Mouse (Mus musculus) liver, adult 2 months (tissue): ENCODE results near the gene Dguok. TPM values are rescaled to one million over a fixed set of nuclear protein-coding genes. Genes with fewer than 3 reads are reported as not detected.

ENCODE experiments used
- DNase-seq: peaks from one replicate; pipeline ENCODE4 v3.0.0-alpha.2; 2011; ENCODE audit warnings: low read depth, low spot score; ENCODE audit errors: extremely low read depth
- H3K27ac ChIP-seq: fragments of 200-500 bp; replicated peaks from 2 replicates; pipeline ENCODE4 v1.5.1; 2012; ENCODE audit warnings: low read depth, mild to moderate bottlenecking, control low read depth, inconsistent platforms, low read length; ENCODE audit not compliant: insufficient read depth
- H3K27me3 ChIP-seq: fragments of 200-500 bp; 2 replicates; pipeline ENCODE4 v1.6.1; 2012; ENCODE audit warnings: mild to moderate bottlenecking, moderate library complexity, low read length, inconsistent platforms; ENCODE audit not compliant: control insufficient read depth, insufficient read depth
- H3K36me3 ChIP-seq: fragments of 200-500 bp; 2 replicates; pipeline ENCODE4 v1.6.1; 2012; ENCODE audit warnings: low read length, inconsistent platforms; ENCODE audit not compliant: control insufficient read depth, insufficient read depth
- H3K4me1 ChIP-seq: fragments of 200-500 bp; 2 replicates; pipeline ENCODE4 v1.6.1; 2011; ENCODE audit warnings: low read length; ENCODE audit not compliant: control insufficient read depth, insufficient read depth
- H3K4me3 ChIP-seq: fragments of 200-500 bp; 2 replicates; pipeline ENCODE4 v1.5.1; 2011; ENCODE audit warnings: low read depth, mild to moderate bottlenecking, control low read depth, low read length, moderate library complexity; ENCODE audit not compliant: insufficient read depth
- H3K79me2 ChIP-seq: fragments of 200-500 bp; 2 replicates; pipeline ENCODE4 v1.6.1; 2012; ENCODE audit warnings: inconsistent platforms, mild to moderate bottlenecking, low read length, moderate library complexity; ENCODE audit not compliant: control insufficient read depth, insufficient read depth
- H3K9ac ChIP-seq: fragments of 200-500 bp; 2 replicates; pipeline ENCODE4 v1.6.1; 2012; ENCODE audit warnings: low read depth, mild to moderate bottlenecking, control low read depth, inconsistent platforms, low read length
- CTCF ChIP-seq: fragments of 200-500 bp; IDR thresholded peaks from 2 replicates; pipeline ENCODE4 v1.5.1; 2011; ENCODE audit warnings: low read depth, low read length, control low read depth
- POLR2A ChIP-seq: fragments of 200-500 bp; IDR thresholded peaks from 2 replicates; pipeline ENCODE4 v1.6.1; 2011; ENCODE audit warnings: low read length, control low read depth; ENCODE audit not compliant: insufficient read depth; ENCODE audit errors: extremely low read depth
- WGBS: fragments of 180-500 bp; shearing (Covaris S2); methylation state at CpG from one replicate; pipeline ENCODE4 v1.1.7; 2018; 5-methylcytosine and 5-hydroxymethylcytosine counted together
- polyA plus RNA-seq: library from polyadenylated mRNA; depleted of rRNA; stranded (reverse); fragments of >200 nt; gene quantifications from 2 replicates; pipeline ENCODE4 v1.2.3, GENCODE M21; 2012
- total RNA-seq: library from RNA; depleted of rRNA; stranded (reverse); fragments of >200 nt; gene quantifications from 2 replicates; pipeline ENCODE4 v1.2.3, GENCODE M21; 2014

Dguok gene
- total and polyA plus RNA-seq, 2 experiments, result 17.4 to 23.5 TPM

GRCm38 (mm10) chr6:83479193-83479592 lies 27.6 kb downstream of the Dguok start:
- no peak overlapping the region for H3K4me3 ChIP-seq
- no peaks in the 10 kb centered on the region for H3K27me3 ChIP-seq
- TF ChIP-seq POLR2A, result no peak
- no peak for TF ChIP-seq CTCF
- peaks cover 5% of the 10 kb centered on the region; the same call in 1 of the 2 replicates for H3K36me3 ChIP-seq
- H3K4me1 ChIP-seq, result no peaks in the 10 kb centered on the region; the same call in 1 of the 2 replicates
- no peak for DNase-seq
- H3K9ac ChIP-seq, result no peak overlapping the region
- no peaks in the 10 kb centered on the region for H3K79me2 ChIP-seq
- H3K27ac ChIP-seq, result no peak overlapping the region
- WGBS, result 59% methylated on average over 2 of the region's 2 CpGs

- WGBS, result 94% methylated on average over 7 of the region's 7 CpGs
- Histone ChIP-seq H3K4me1 (no peaks in the 10 kb centered on the region; the same call in 1 of the 2 replicates), H3K79me2 (no peaks in the 10 kb centered on the region)
Measured at GRCm38 (mm10) chr6:83478628-83479027, 28.1 kb downstream of the Dguok start.

GRCm38 (mm10) chr6:83478217-83478616 lies 28.6 kb downstream of the Dguok start:
- Histone ChIP-seq H3K79me2 (no peaks in the 10 kb centered on the region), H3K27me3 (no peaks in the 10 kb centered on the region), H3K36me3 (peaks cover 5% of the 10 kb centered on the region; the same call in 1 of the 2 replicates), H3K4me3 (no peak overlapping the region), H3K9ac (no peak overlapping the region), H3K4me1 (no peaks in the 10 kb centered on the region; the same call in 1 of the 2 replicates), H3K27ac (no peak overlapping the region)
- WGBS, result 73% methylated on average over 4 of the region's 4 CpGs
- DNase-seq, result peak; percentile 15
- no peak for TF ChIP-seq CTCF
- TF ChIP-seq POLR2A, result no peak

More at GRCm38 (mm10) chr6:83478628-83479027, 28.1 kb downstream of the Dguok start:
- peaks cover 5% of the 10 kb centered on the region; the same call in 1 of the 2 replicates for H3K36me3 ChIP-seq
- H3K27me3 ChIP-seq, result no peaks in the 10 kb centered on the region
- TF ChIP-seq POLR2A (no peak), CTCF (no peak)
- no peak overlapping the region for H3K27ac ChIP-seq
- H3K4me3 ChIP-seq, result no peak overlapping the region
- no peak for DNase-seq
- no peak overlapping the region for H3K9ac ChIP-seq

GRCm38 (mm10) chr6:83475431-83475830 lies 31.3 kb downstream of the Dguok start:
- no peaks in the 10 kb centered on the region for H3K27me3 ChIP-seq
- peak; percentile 33 for DNase-seq
- peaks cover 2% of the 10 kb centered on the region; the same call in 1 of the 2 replicates for H3K36me3 ChIP-seq
- H3K4me1 ChIP-seq, result peaks cover 3% of the 10 kb centered on the region
- TF ChIP-seq POLR2A, result no peak
- TF ChIP-seq CTCF, result no peak
- H3K4me3 ChIP-seq, result no peak overlapping the region
- WGBS, result 60% methylated on average over 7 of the region's 7 CpGs
- no peak overlapping the region for H3K27ac ChIP-seq
- no peaks in the 10 kb centered on the region for H3K79me2 ChIP-seq
- no peak overlapping the region for H3K9ac ChIP-seq

GRCm38 (mm10) chr6:83473240-83473639 lies 33.5 kb downstream of the Dguok start:
- WGBS, result 43% methylated on average over 9 of the region's 9 CpGs
- Histone ChIP-seq H3K9ac (no peak overlapping the region), H3K36me3 (no peaks in the 10 kb centered on the region), H3K79me2 (no peaks in the 10 kb centered on the region), H3K4me1 (peaks cover 3% of the 10 kb centered on the region), H3K4me3 (no peak overlapping the region), H3K27me3 (no peaks in the 10 kb centered on the region), H3K27ac (no peak overlapping the region)
- TF ChIP-seq CTCF, result no peak
- TF ChIP-seq POLR2A, result no peak
- peak; percentile 26 for DNase-seq

- 89% methylated on average over 7 of the region's 7 CpGs for WGBS
- DNase-seq, result no peak
- H3K4me1 ChIP-seq, result peaks cover 3% of the 10 kb centered on the region
- H3K4me3 ChIP-seq, result no peak overlapping the region
- no peaks in the 10 kb centered on the region for H3K27me3 ChIP-seq
- no peaks in the 10 kb centered on the region for H3K36me3 ChIP-seq
- no peak overlapping the region for H3K27ac ChIP-seq
- TF ChIP-seq CTCF, result no peak
- TF ChIP-seq POLR2A, result no peak
- no peaks in the 10 kb centered on the region for H3K79me2 ChIP-seq
- H3K9ac ChIP-seq, result no peak overlapping the region
Measured at GRCm38 (mm10) chr6:83471739-83472138, 35.0 kb downstream of the Dguok start.
